Mouse (Mus musculus) T-cell, adult 2 months (primary cell): ENCODE measurements at regions not wholly inside any gene's neighbourhood (a gene's known extent, or its start where the extent isn't known, plus 50 kb on each side); places are given as distances from the start of the nearest gene placed in this dataset.

ENCODE experiments used
- DNase-seq: peaks from one replicate; pipeline ENCODE4 v3.0.0; 2022; ENCODE audit warnings: low spot score

DNA sequence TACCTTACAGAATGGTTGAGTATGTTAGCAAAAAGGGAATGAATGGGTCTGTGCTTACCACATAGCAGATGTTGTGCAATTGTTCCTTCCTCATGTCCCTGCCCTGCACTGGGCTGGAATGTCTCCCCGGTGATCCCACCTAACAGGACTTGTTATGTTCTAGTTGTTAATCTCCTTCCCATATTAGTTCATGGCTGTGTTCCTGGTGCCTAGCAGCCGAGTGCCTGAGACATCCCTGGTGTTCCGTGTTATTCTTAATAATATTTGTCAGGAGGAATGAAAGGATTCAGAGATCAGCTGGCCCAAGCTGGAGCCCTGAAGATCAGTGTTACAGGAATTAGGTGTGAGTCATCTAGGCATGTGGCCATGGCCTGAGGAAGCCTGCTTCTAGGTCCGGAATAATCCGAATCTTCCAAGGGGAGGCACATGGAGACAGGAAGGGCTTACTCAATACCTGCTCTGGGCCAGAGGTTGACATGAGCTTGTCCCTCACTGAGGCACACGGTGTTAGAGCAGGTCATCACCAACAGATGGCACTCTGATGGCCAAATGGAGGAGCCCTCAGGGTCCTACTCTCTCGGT, 171.2 kb downstream of the 4933412E24Rik start:
- no peak for DNase-seq

DNA sequence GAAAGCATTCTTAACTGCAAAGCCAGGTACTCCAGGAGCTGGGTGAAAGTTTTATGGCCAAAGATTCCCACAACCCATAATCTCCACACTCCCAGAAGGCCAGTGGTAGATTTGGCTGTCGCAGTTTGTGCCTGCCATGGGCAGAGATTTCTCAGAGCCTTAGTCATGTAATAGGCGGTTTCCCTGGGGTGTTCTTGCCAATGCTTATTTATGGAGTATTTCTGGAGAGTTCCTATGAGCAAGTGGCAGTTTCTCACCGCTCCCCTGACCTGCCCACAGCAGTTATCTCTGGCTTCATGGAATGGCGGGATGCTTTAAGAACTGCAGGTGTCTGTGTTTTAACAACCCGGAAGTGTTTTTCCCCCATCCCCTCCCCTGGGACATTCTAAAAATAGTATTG, 179.8 kb downstream of the 4933412E24Rik start:
- no peak for DNase-seq

DNA sequence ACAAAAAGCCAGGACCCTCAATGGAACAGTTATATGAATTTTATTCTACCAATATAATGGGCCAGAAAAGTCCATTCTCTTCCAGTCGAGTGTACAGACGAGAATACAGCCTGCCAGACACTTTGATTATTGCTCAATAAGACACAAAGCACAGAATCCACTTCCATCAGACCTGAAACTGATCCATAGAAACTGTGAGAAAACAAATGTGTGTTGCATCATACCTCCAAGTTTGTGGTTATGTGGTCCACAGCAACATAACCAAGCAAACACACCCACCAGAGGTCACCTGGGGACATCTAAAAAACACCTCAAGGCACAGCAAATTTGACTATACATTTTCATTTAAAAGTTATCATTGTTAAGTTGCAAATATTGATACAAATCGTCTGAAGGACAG, 183.2 kb downstream of the 4933412E24Rik start:
- DNase-seq, result no peak

DNA sequence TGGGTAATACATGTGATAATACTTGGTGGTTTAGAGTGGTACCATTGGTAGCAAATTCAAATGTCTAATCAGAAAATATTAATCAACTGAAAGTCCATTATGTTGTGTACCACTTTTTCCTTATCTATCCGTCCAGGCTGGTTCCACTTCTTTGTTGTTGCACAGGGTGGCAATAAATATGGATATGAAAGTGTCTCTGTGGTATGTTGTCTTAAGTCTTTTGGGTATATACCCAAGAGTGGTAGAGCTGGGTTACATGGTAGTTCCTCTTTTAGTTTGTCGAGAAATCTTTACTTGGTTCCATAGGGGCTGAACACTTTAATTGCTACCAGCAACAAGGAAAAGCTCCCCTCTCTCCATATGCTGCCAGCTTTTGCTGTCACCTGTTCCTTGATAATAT, 184.9 kb downstream of the 4933412E24Rik start:
- DNase-seq, result no peak

DNA sequence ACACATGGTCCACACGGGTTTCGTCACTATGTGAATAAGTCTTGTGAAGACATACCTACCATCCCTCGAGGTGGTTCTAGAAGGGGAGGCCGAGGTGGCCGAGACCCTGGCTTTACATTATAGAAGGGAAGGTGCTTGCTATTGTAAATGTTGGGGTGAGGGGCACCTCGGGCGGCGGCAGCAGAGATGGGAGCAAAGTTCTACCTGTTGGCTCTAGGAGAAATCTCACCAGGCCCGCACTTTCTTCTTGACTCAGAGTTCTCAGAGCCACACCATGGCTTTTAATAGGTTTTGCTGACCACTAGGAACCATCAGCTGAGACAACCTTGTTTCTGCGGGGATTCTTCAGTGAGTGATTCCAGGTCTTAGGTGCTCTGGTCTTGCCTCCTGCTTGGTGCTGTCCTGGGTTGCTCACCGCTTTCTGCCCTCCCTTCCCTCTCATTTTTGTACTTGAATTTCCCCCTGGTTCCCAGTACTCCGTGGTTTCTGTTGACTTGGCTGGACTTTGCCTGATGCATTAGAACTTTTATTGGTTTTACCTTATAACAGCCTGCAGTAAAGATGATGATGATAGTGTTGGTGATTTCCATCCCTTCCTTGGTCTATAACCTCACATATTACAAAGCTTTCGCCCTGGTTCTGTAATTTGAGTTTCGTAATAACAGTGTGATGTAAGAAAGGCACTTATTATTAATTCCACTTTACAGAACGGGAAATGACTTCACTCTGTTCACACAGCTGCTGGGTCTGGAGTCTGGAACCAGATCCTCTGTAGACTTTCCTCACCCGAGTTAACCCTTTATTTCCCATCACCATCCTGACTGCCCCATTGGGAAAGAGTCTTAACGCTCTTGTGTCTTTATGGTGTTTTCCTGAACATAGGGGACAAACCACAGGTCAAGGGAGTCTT, 185.6 kb downstream of the 4933412E24Rik start:
- no peak for DNase-seq

DNA sequence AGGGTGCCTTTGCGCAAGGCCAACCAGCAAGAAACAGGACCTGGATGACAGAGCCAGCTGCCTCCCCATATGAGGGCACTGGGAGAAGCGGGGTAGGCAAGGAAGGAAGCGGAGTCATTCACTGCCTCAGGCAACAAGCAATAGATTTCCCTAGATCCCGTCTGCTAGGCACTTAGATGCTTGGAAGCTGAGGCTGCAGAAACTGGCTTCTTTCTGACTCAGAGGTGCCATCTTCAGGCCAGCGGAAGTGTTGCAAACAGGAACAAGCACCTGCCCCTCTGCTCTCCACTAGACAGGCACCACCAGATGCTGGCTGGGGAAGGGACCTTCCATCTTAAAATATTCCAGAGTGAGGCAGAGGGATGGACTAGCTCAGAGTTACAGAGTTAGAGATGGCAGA, 188.0 kb downstream of the 4933412E24Rik start:
- peak; percentile 37 for DNase-seq

DNA sequence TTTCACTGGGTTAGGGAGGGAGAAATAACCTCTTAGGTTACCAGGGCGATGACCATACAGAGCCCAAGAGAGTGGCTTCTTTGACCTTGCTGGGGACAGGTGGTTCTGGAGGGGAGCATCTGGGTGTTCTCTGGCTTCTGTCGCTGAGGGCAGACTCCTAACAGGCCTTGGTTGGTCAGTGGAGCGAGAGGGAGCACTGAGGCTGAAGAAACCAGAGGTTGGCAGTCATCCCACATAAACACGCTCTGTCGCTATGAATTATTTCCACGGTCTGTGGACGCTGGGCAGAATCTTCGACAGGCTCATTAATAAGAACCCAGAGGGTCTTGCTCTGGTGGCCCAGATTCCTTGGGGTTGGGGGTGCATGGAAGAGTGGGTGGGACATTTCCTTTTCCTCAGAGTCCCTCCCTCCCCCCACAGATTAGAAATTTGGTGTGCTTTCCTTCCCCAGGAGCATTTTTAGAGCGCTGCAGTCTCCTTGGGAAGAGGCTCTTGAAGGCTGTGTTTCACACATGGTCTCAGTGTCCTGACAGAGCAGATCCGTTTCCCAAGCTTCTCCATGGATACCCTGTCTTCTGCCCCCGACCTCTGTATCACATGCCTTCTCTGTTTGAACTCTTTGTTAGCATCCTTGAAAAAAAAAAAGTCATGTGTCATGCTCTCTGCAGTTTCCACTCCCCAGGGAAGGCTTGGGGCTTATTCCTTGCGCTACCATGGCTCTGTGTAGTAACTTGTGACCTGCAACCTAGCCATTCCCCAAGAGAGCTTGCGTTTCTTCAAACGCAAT, 190.1 kb downstream of the 4933412E24Rik start:
- no peak for DNase-seq

DNA sequence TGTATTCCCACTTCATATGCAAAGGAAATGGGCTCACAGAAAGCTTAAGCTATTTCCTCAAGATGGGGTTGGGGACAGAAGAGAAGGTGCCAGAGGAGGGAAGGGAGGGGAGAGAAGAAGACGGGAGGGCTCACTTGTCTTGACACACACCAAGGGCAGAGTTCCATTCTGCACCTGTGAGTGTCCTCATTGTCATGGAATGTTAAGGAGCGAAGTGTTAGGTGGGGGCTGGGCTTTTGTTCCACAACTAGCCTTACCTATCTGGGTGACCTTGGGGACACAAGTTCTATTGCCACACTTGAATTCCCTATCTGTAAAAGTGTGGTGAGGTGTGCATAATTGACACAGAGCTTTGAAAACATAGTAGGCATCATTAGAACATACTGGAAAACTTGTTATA, 192.5 kb downstream of the 4933412E24Rik start:
- DNase-seq, result no peak

DNA sequence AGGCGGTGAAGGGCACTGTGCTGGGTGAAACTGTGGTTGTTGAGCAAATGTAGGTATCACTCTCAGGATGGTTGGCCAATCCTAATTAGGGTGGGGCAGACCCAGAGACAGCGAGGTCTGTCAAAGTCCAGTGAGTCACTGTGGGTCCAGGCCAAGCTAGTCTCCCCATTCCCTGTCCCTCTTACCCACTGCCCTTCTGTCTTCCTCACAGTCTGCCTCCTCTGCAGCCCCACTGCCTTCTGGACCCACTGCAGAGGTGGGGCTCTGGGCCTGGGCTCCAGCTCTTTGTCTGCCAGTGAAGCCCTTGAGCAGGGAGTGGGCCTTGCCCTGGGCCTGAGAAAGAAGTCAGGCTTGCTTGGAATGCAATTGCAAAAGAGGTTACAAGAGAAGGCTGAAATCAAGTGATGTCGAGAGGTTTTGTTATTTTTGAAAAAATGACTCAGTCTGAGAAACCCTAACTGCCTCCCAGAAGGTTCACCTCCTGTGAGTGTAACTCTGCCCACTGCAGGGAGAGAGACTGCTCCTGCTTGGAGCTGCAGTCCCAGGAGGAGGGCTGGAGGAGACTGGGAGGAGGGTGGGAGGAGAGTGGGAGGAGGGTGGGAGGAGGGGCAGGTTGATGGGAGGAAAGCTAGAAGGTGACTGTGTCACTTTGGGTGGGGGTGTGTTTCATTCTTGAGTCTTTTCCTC, 193.3 kb downstream of the 4933412E24Rik start:
- no peak for DNase-seq

DNA sequence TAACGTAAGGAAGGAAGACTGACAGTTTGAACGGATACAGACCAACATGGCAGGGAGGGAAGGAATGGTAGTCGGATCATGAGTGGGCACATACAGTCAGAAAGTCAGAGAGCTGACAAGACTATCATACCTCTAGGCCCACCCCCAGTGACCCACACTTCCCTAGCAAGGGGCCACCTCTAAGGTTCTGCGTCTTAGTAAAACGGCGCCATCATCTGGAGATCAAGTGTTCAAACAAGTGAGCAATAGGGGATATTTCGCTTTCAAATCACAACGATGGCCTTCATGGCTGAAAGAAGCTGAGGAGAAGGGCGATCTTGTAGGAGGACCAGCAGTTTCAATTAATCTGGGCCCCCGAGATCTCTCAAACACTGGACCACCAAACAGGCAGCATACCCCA, 196.1 kb downstream of the 4933412E24Rik start:
- DNase-seq, result no peak

DNA sequence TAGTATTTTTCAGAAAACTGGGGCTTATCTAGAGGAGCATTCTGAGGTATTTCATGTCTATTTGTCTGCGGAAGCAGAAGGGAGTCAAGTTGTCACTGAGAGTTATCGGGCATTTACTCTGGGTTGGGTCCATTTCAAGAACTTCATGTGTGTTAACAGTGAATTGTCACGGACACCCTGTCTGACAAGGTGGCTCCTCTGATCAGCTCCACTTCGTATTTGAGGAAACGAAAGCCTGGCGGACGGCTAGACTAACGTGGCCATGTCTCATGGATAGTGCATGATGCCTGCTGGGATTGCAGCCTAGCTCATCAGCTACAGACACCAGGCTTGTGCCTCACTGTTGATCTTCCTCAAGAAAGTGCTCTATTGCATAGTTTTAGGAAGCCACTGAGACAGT, 200.4 kb downstream of the 4933412E24Rik start:
- no peak for DNase-seq

DNA sequence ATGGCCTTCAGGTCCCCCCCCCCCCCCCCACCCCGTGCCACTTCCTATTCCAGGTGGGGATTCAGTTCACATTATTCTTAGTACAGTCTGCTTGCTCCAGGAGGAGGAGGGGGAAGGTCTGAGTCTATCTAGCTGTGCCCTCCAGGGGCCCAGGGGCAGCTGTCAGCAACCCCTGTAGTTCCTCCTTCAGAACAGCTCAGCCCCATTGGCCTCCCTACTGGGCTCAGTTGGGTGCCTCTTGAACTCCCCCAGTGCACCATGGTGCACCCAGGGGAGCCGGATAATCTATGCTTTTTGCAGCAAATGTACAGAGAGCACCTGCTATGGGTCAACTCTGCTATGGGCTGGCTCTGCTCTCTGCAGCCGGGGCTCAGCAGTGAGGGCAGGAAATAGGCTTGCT, 204.8 kb downstream of the 4933412E24Rik start:
- DNase-seq, result no peak

DNA sequence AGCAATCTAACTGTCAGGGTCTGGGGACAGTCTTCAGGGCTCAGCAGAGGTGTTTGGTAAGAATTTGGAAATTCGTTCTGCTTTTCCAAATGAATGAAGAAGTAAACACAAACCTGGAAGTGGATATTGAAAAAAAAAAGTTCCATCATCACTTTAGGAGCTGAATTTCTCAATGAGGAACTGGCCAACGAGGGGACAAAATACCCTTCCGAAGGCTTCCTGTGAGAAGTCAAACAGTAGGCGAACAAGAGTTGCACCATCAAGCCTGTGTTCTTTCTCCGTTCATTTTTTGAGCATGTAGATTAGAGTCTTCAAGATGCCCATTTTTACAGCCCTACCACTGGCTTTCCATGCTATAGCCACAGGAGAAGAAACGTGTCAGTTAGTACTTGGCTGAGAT, 207.1 kb downstream of the 4933412E24Rik start:
- DNase-seq, result no peak

DNA sequence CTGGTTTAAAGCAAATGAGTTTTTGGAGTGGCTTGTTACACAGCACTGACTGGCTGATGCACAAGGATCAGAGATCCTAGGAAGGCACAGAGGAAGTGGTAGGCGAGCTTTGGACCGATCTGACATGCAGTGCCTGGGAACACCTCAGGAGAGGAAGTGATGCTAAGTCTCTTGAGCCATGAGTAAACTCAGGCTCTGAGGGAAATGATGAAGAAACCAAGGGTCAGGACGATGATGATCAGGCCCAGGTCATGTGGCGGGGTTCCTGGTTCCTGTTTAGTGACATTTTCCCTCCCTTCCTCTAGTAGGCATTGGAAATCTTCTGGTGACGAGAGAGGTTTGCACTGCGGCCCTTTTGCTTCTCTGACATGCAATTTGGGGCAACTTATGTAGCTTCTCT, 208.7 kb downstream of the 4933412E24Rik start:
- DNase-seq, result no peak

DNA sequence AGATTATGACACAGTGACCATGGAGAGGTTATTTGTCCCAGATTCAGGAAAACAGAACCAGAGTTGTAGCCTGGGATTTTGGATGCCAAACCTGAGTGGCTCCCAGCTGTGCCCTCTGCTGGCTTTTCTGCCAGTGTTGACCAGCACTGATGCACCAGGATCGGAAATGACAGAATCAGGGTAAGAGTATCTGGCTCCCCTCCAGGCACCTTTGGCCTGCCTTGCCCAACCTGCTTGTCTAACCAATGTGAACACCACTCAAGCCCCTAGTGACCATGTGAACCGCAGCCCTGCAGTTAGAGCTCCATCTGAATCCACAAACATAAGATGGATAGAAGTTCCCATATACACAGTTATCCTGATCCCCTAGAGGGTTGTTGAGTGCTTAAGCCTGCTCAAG, 210.6 kb downstream of the 4933412E24Rik start:
- no peak for DNase-seq

DNA sequence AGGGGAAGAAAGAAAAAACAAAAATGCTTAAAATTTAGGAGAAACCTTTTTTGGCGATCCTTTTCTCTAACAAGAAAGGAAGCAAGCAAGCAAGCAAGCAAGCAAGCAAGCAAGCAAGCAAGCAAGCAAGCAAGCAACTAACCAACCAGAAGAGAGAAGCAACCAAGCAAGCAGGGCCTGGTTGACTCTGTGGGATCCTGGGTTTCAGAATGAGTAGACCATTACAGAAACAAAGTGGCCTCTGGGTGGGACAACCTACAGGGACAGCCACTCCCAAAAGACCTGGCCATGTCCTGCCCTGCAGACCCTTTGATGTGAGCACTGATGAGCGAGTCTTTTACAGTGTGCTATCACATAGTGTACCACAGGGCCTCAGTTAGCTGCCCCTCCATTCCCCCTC, 211.6 kb downstream of the 4933412E24Rik start:
- DNase-seq, result no peak

DNA sequence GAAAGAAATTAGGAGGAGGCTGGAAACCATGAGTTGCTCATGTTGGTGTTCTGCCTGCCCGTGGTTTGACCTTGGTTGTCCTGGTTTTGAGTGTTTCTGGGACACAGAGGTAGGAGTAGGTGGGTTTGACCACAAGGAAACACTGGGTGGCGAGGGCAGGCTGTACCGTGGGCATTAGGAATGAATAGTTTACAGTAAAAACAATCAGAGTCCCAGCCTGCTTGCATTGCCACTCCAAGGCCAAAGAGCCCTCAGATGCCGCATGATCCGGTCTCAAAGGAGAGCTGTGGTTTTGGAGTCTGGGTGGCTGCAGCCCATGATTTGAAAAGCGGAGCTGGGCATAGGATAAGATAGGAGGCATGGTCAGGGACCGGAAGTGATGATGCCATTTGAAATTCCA, 212.0 kb downstream of the 4933412E24Rik start:
- no peak for DNase-seq

DNA sequence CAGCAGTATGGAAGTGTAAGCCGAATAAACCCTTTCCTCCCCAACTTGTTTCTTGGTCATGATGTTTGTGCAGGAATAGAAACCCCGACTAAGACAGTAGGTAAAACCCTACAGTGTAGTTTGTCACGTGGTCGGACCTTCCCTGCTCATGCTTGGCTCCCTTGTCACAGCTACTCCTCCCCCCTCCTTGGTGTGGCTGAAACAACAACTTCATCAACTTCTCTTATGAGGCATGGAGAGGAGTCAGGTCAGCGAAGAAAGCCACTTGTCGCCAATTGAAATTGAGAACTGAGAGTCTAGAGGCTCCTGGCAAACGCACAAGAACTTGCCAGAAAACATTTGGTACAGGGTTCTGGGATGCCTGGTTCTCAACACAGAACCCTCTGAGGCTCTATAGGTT, 214.1 kb downstream of the 4933412E24Rik start:
- no peak for DNase-seq

DNA sequence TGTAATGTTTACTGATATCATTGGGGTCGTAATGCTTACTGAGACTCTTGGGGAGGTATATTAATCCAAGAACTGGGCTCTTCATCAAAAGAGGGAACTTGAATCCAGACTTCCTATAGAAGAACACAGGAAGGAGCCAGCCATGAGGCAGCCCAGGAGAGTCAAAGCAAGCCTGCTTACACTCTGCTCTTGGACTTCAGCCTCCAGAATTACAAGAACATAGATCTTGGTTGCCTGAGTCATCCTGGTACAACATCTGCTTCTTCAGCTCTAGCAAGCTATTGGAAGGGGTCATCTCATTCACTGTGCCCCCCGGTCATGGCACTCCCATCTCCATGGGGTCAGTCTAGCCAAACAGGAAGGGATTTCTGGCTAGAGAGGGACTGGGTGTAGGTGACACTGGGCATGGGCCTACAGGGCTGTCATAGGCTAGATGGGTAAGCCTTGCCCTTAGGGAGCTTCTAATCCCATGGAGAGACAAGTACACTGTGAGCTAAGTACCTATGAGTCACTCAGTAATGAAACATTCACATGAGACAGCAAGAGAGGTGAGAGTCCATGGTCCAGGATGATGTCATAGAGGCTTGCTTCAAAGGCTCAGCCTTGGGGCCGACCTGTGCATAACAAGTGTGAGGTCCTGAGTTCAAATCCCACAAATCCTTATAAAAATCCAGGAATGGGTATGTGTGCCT, 217.1 kb downstream of the 4933412E24Rik start:
- no peak for DNase-seq

DNA sequence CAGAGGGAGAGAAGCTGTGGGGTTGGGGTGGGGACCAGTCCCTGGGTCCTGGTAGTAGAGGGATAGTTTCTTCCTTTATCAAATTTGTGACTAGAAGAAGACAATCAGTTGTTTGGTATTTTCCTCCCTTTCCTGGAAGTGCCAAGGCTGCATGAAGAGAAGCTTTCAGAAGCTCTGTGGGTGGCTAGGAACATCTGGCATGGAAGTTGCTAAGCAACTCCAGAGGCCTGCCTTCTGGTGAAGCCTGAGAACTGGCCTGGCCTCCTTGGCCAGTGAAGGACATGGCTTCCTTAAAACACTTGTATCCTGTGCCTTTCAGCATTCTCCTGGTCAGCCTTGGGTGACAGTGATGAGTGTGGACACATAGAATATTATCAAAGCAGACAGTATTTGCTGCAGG, 217.9 kb downstream of the 4933412E24Rik start:
- no peak for DNase-seq

DNA sequence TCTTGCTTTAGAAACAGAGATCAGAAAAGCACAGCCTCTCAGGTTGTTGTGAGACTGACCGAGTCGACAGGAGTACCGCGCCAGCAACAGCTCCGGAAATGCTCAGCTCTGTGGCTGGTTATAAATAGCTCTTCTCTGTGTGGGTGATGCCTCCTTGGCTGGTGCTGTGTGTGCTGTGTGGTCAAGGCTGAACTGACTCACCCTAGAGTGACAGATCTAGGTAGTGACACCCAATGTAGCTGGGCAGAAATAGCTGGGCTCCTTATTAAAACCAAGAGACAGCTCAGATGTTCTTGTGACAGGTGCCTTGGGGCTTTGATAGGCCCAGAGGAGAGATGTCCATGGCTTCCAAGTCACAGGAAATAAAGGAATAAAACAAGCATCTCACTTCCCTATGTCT, 220.7 kb downstream of the 4933412E24Rik start:
- peak; percentile 44 for DNase-seq

DNA sequence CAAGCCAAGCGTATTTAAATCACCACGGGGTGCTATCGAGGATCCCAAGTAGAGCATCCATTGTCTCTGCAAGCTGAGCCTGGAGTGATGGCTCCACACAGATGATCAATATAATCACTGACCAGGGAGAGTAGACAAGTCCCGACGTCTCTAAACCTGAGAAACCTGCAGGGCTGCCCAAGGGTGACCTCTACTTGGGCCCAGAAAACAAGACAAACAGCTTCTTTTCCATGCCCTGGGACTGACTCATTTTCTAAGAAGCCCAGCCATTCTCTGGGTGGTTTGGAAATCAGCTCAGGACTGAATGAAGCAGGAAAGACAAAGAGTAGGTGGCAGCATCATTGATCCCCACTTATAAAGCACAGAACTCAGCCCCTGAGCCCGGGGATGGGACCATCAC, 221.5 kb downstream of the 4933412E24Rik start:
- DNase-seq, result no peak
